Comparison of ENCODE assay signal across 8 mouse cellular contexts in the genomic region with DNA sequence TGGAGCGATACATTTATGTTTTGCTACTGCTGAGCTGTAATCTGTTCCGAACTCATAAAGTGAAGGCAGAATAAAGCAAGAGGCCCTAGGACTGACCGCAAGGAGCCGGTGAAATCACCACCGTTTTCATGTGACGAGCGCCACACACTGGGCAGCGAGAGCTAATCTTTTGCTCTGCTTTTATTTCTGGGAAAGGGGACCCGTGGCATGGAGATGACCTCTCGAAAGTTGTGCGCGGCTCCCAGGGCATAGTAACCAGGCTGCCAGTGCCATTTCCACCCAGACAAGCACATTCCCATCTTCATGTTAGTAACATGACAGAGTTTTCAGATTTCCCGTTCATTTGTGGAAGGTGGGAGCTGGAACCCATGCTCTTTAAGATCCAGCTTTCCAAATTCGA. TPM values are rescaled to one million over a fixed set of nuclear protein-coding genes. Genes with fewer than 3 reads are reported as not detected.
DNase-seq lines count a peak whose midpoint lies in the region; ATAC-seq and TF ChIP-seq lines count a peak whose summit lies in the region.

No protein-coding gene starts in this region.

- H3K9ac ChIP-seq in hindbrain, embryonic 12.5 days = no peak overlapping the region

- H3K4me3 ChIP-seq in layer of hippocampus, adult 2 months = peak overlapping the region; percentile 47
- no peak overlapping the region for H3K4me3 ChIP-seq in hindbrain, embryonic 12.5 days
- peak overlapping the region; percentile 33 for H3K4me3 ChIP-seq in limb, embryonic 10.5 days

- H3K4me2 ChIP-seq in hindbrain, embryonic 12.5 days (replicated peaks) = peak overlapping the region; percentile 33

- DNase-seq in layer of hippocampus, adult 2 months (ENCODE audit: low spot score in 2 of 2) = peak in 1 of 2 experiments; percentile 31
- DNase-seq in layer of hippocampus, adult 9-11 months = no peak
- DNase-seq in cerebellum, adult 9-10 months = peak; percentile 63
- peak; percentile 65 for DNase-seq in limb, embryonic 10.5 days (ENCODE audit: low spot score)
- DNase-seq in mesoderm, embryonic 11.5 days (ENCODE audit: low read depth, low spot score) = peak; percentile 70
- peak; percentile 42 for DNase-seq in right cerebral cortex, postnatal 4 days

- no peaks in the 10 kb centered on the region for H3K9me3 ChIP-seq in hindbrain, embryonic 12.5 days (replicated peaks)
- no peaks in the 10 kb centered on the region for H3K9me3 ChIP-seq in limb, embryonic 10.5 days (replicated peaks)

- H3K27me3 ChIP-seq in hindbrain, embryonic 12.5 days = no peaks in the 10 kb centered on the region
- H3K27me3 ChIP-seq in limb, embryonic 10.5 days (ENCODE audit: low read depth, poor library complexity, severe bottlenecking) = no peaks in the 10 kb centered on the region

- WGBS in hindbrain, embryonic 12.5 days = 13% methylated on average over 14 of the region's 14 CpGs
- 14% methylated on average over 14 of the region's 14 CpGs for WGBS in limb, embryonic 10.5 days

- peaks cover 24% of the 10 kb centered on the region for H3K4me1 ChIP-seq in hindbrain, embryonic 12.5 days
- peaks cover 57% of the 10 kb centered on the region for H3K4me1 ChIP-seq in limb, embryonic 10.5 days

- H3K27ac ChIP-seq in layer of hippocampus, adult 2 months = peak overlapping the region; percentile 50
- 0 out of 2 replicates have a peak overlapping the region, but pooled peaks have one; percentile 19 for H3K27ac ChIP-seq in hindbrain, embryonic 12.5 days
- H3K27ac ChIP-seq in limb, embryonic 10.5 days = peak overlapping the region; percentile 50; the same call in 1 of the 2 replicates

- peak; percentile 38; the same call in 1 of the 2 replicates for ATAC-seq in frontal cortex, adult (ENCODE audit: low TSS enrichment)
- peak; percentile 57; the same call in 1 of the 2 replicates for ATAC-seq in hindbrain, embryonic 12.5 days (ENCODE audit: low FRiP score)

- peak; percentile 71 for TF ChIP-seq CTCF in layer of hippocampus, adult 2 months (conservative IDR thresholded peaks at IDR 0.05)

- no peaks in the 10 kb centered on the region for H3K36me3 ChIP-seq in hindbrain, embryonic 12.5 days
- no peaks in the 10 kb centered on the region for H3K36me3 ChIP-seq in limb, embryonic 10.5 days

RNA-seq across cellular contexts. Expression of a gene that starts 13.5 kb away (rescaled TPM):
- total RNA-seq in layer of hippocampus, adult 2 months (2021) = under 1 TPM; 0.20 to 0.52 TPM
- polyA plus RNA-seq in hindbrain, embryonic 12.5 days (2016; fragmentation: Nextera tagmentation; extraction: Ambion mirVana) = 0.76 and 1.2 TPM in 2 replicates
- 0.11 and 0.85 TPM in 2 replicates for polyA plus RNA-seq in limb, embryonic 10.5 days (2016; fragmentation: Nextera tagmentation; extraction: Ambion mirVana)

RNA-seq across cellular contexts. Expression of a gene that starts 17.3 kb away (rescaled TPM):
- total RNA-seq in layer of hippocampus, adult 2 months (2021) = 1 to 10 TPM; 3.3 to 3.7 TPM
- 8.3 and 9.2 TPM in 2 replicates for polyA plus RNA-seq in hindbrain, embryonic 12.5 days (2016; fragmentation: Nextera tagmentation; extraction: Ambion mirVana)
- polyA plus RNA-seq in limb, embryonic 10.5 days (2016; fragmentation: Nextera tagmentation; extraction: Ambion mirVana) = 10.1 and 10.2 TPM in 2 replicates

RNA-seq across cellular contexts. Expression of a gene that starts 26.1 kb away (rescaled TPM):
- 10 to 100 TPM; 13.6 to 15.7 TPM for total RNA-seq in layer of hippocampus, adult 2 months (2021)
- polyA plus RNA-seq in hindbrain, embryonic 12.5 days (2016; fragmentation: Nextera tagmentation; extraction: Ambion mirVana) = 14.4 and 15.3 TPM in 2 replicates
- polyA plus RNA-seq in limb, embryonic 10.5 days (2016; fragmentation: Nextera tagmentation; extraction: Ambion mirVana) = 4.1 and 6.0 TPM in 2 replicates
